Mouse (Mus musculus) heart, embryonic 15.5 days (tissue): ENCODE measurements around the gene Ciao2a. TPM values are rescaled to one million over a fixed set of nuclear protein-coding genes. Genes with fewer than 3 reads are reported as not detected.
A peak's percentile ranks its signal among the peaks of the same experiment; 100 is the strongest.

Source experiments
- ATAC-seq: fragments of 200-750 bp; cut with Nextera tagmentation; replicated peaks from 2 replicates; pipeline ENCODE4 v1.8.0; 2017; ENCODE audit warnings: low read depth, moderate TSS enrichment; ENCODE audit not compliant: insufficient number of reproducible peaks, insufficient read depth, low FRiP score
- H3K27ac ChIP-seq: fragments of 300-500 bp; sonication (generic); 2 replicates; pipeline ENCODE4 v1.5.1; 2015; ENCODE audit warnings: mild to moderate bottlenecking, inconsistent platforms
- H3K27me3 ChIP-seq: fragments of 300-500 bp; sonication (generic); 2 replicates; pipeline ENCODE4 v1.6.1; 2015; ENCODE audit warnings: inconsistent platforms
- H3K36me3 ChIP-seq: fragments of 300-500 bp; sonication (generic); 2 replicates; pipeline ENCODE4 v1.6.1; 2015; ENCODE audit warnings: mild to moderate bottlenecking, inconsistent platforms
- H3K4me1 ChIP-seq: fragments of 300-500 bp; sonication (generic); replicated peaks from 2 replicates; pipeline ENCODE4 v1.6.1; 2015; ENCODE audit warnings: inconsistent platforms
- H3K4me2 ChIP-seq: fragments of 300-500 bp; sonication (generic); 2 replicates; pipeline ENCODE4 v1.6.1; 2015; ENCODE audit warnings: inconsistent platforms, mild to moderate bottlenecking, moderate library complexity
- H3K4me3 ChIP-seq: fragments of 300-500 bp; sonication (generic); 2 replicates; pipeline ENCODE4 v1.5.1; 2015; ENCODE audit warnings: mild to moderate bottlenecking, inconsistent platforms
- H3K9ac ChIP-seq: fragments of 300-500 bp; sonication (generic); 2 replicates; pipeline ENCODE4 v1.6.1; 2015; ENCODE audit warnings: mild to moderate bottlenecking, inconsistent platforms
- H3K9me3 ChIP-seq: fragments of 300-500 bp; sonication (generic); replicated peaks from 2 replicates; pipeline ENCODE4 v1.6.1; 2016; ENCODE audit warnings: inconsistent platforms
- WGBS: fragments of 180-500 bp; shearing (Covaris S2); methylation state at CpG from one replicate; pipeline ENCODE4 v1.1.7; 2015; ENCODE audit warnings: mixed read lengths; 5-methylcytosine and 5-hydroxymethylcytosine counted together
- polyA plus RNA-seq: library from polyadenylated mRNA; unstranded; fragments of >200 nt; fragmentation: Nextera tagmentation; extraction: Ambion mirVana; gene quantifications from 2 replicates; pipeline ENCODE4 v1.2.1, GENCODE M21; 2015

The Ciao2a gene
- polyA plus RNA-seq, 1 experiment from 2014 or later: 158 TPM

- no peaks in the 10 kb centered on the region for H3K9me3 ChIP-seq
- H3K27ac ChIP-seq: no peak overlapping the region
- H3K4me1 ChIP-seq: peaks cover 25% of the 10 kb centered on the region
- no peaks in the 10 kb centered on the region for H3K27me3 ChIP-seq
- no peak for ATAC-seq
- H3K4me3 ChIP-seq: no peak overlapping the region
- H3K4me2 ChIP-seq: no peak overlapping the region
- 69% methylated on average over 3 of the region's 3 CpGs for WGBS
- H3K9ac ChIP-seq: no peak overlapping the region
- no peaks in the 10 kb centered on the region for H3K36me3 ChIP-seq
Observed at GRCm38 (mm10) chr9:66120945-66121344, 5.5 kb upstream of the Ciao2a start.

- Histone ChIP-seq H3K36me3 (no peaks in the 10 kb centered on the region), H3K4me2 (no peak overlapping the region), H3K4me1 (peaks cover 26% of the 10 kb centered on the region), H3K27ac (no peak overlapping the region), H3K27me3 (no peaks in the 10 kb centered on the region), H3K9ac (no peak overlapping the region), H3K4me3 (no peak overlapping the region), H3K9me3 (no peaks in the 10 kb centered on the region)
- no peak for ATAC-seq
Observed at GRCm38 (mm10) chr9:66121421-66121820, 5.0 kb upstream of the Ciao2a start.

GRCm38 (mm10) chr9:66123648-66124047 lies 2.8 kb upstream of the Ciao2a start:
- Histone ChIP-seq H3K4me2 (peak overlapping the region; percentile 73), H3K9me3 (no peaks in the 10 kb centered on the region), H3K36me3 (no peaks in the 10 kb centered on the region), H3K4me3 (peak overlapping the region; percentile 82), H3K27ac (peak overlapping the region; percentile 89; the same call in 1 of the 2 replicates), H3K27me3 (no peaks in the 10 kb centered on the region), H3K9ac (peak overlapping the region; percentile 80), H3K4me1 (peaks cover 33% of the 10 kb centered on the region)
- ATAC-seq: no peak
- WGBS: 10% methylated on average over 5 of the region's 5 CpGs

GRCm38 (mm10) chr9:66124111-66124531 lies 2.3 kb upstream of the Ciao2a start:
- H3K4me1 ChIP-seq: peaks cover 33% of the 10 kb centered on the region
- WGBS: under 1% methylated on average over 12 of the region's 12 CpGs
- H3K9ac ChIP-seq: peak overlapping the region; percentile 80
- no peaks in the 10 kb centered on the region for H3K9me3 ChIP-seq
- peak overlapping the region; percentile 89 for H3K27ac ChIP-seq
- no peaks in the 10 kb centered on the region for H3K27me3 ChIP-seq
- H3K36me3 ChIP-seq: no peaks in the 10 kb centered on the region
- peak overlapping the region; percentile 73 for H3K4me2 ChIP-seq
- ATAC-seq: no peak
- peak overlapping the region; percentile 82 for H3K4me3 ChIP-seq

- Histone ChIP-seq H3K9ac (peak overlapping the region; percentile 80), H3K27me3 (no peaks in the 10 kb centered on the region), H3K27ac (peak overlapping the region; percentile 89), H3K9me3 (no peaks in the 10 kb centered on the region), H3K4me3 (peak overlapping the region; percentile 82), H3K4me1 (peaks cover 33% of the 10 kb centered on the region), H3K4me2 (peak overlapping the region; percentile 73), H3K36me3 (no peaks in the 10 kb centered on the region)
- WGBS: 18% methylated on average over 33 of the region's 33 CpGs
- ATAC-seq: peak; percentile 98
Observed at GRCm38 (mm10) chr9:66124681-66125542, 1.5 kb upstream of the Ciao2a start.

GRCm38 (mm10) chr9:66125543-66126455 lies 612 bp upstream of the Ciao2a start:
- no peaks in the 10 kb centered on the region for H3K27me3 ChIP-seq
- H3K4me3 ChIP-seq: peak overlapping the region; percentile 61
- ATAC-seq: no peak
- H3K36me3 ChIP-seq: no peaks in the 10 kb centered on the region
- H3K9ac ChIP-seq: peak overlapping the region; percentile 15; the same call in 1 of the 2 replicates
- 39% methylated on average over 12 of the region's 12 CpGs for WGBS
- peak overlapping the region; percentile 73 for H3K4me2 ChIP-seq
- peak overlapping the region; percentile 79 for H3K27ac ChIP-seq
- H3K4me1 ChIP-seq: peaks cover 33% of the 10 kb centered on the region
- no peaks in the 10 kb centered on the region for H3K9me3 ChIP-seq

- Histone ChIP-seq H3K9ac (peak overlapping the region; percentile 55), H3K4me1 (peaks cover 33% of the 10 kb centered on the region), H3K27me3 (no peaks in the 10 kb centered on the region), H3K9me3 (no peaks in the 10 kb centered on the region), H3K4me3 (peak overlapping the region; percentile 61), H3K27ac (peak overlapping the region; percentile 79), H3K4me2 (peak overlapping the region; percentile 73), H3K36me3 (peaks cover 5% of the 10 kb centered on the region; the same call in 1 of the 2 replicates)
- ATAC-seq: no peak
- 33% methylated on average over 6 of the region's 6 CpGs for WGBS
Observed at GRCm38 (mm10) chr9:66127193-66127546, 759 bp downstream of the Ciao2a start.

- Histone ChIP-seq H3K9ac (no peak overlapping the region), H3K9me3 (no peaks in the 10 kb centered on the region), H3K4me3 (no peak overlapping the region), H3K36me3 (peaks cover 12% of the 10 kb centered on the region), H3K4me2 (peak overlapping the region; percentile 73), H3K4me1 (peaks cover 30% of the 10 kb centered on the region), H3K27ac (no peak overlapping the region), H3K27me3 (no peaks in the 10 kb centered on the region)
- ATAC-seq: no peak
- WGBS: 56% methylated on average over 4 of the region's 4 CpGs
Observed at GRCm38 (mm10) chr9:66127884-66128283, 1.5 kb downstream of the Ciao2a start.

- WGBS: 88% methylated on average over 2 of the region's 2 CpGs
- H3K9me3 ChIP-seq: no peaks in the 10 kb centered on the region
- no peaks in the 10 kb centered on the region for H3K27me3 ChIP-seq
- peaks cover 43% of the 10 kb centered on the region for H3K36me3 ChIP-seq
- H3K9ac ChIP-seq: no peak overlapping the region
- H3K4me1 ChIP-seq: peaks cover 6% of the 10 kb centered on the region
- ATAC-seq: no peak
- no peak overlapping the region for H3K27ac ChIP-seq
- no peak overlapping the region for H3K4me3 ChIP-seq
- no peak overlapping the region for H3K4me2 ChIP-seq
Observed at GRCm38 (mm10) chr9:66131466-66131865, 5.1 kb downstream of the Ciao2a start.

GRCm38 (mm10) chr9:66135967-66136366 lies 9.6 kb downstream of the Ciao2a start:
- H3K9ac ChIP-seq: no peak overlapping the region
- H3K4me2 ChIP-seq: no peak overlapping the region
- no peak for ATAC-seq
- H3K36me3 ChIP-seq: peaks cover 79% of the 10 kb centered on the region
- H3K4me3 ChIP-seq: no peak overlapping the region
- no peaks in the 10 kb centered on the region for H3K4me1 ChIP-seq
- no peak overlapping the region for H3K27ac ChIP-seq
- WGBS: 54% methylated on average over 4 of the region's 4 CpGs
- no peaks in the 10 kb centered on the region for H3K27me3 ChIP-seq
- H3K9me3 ChIP-seq: no peaks in the 10 kb centered on the region

GRCm38 (mm10) chr9:66138193-66138592 lies 11.8 kb downstream of the Ciao2a start:
- peaks cover 64% of the 10 kb centered on the region for H3K36me3 ChIP-seq

More at GRCm38 (mm10) chr9:66138193-66138592, 11.8 kb downstream of the Ciao2a start:
- H3K4me2 ChIP-seq: no peak overlapping the region
- H3K9ac ChIP-seq: no peak overlapping the region
- no peak overlapping the region for H3K27ac ChIP-seq
- no peaks in the 10 kb centered on the region for H3K27me3 ChIP-seq
- ATAC-seq: no peak
- H3K4me3 ChIP-seq: no peak overlapping the region
- H3K4me1 ChIP-seq: no peaks in the 10 kb centered on the region
- no peaks in the 10 kb centered on the region for H3K9me3 ChIP-seq
- WGBS: 87% methylated on average over 7 of the region's 7 CpGs
